Mouse (Mus musculus) ES-E14 (cell line): Measurements from ENCODE around the gene Npy4r. TPM values are rescaled to one million over a fixed set of nuclear protein-coding genes. Genes with fewer than 3 reads are reported as not detected.

Experiments used
- DNase-seq: peaks from one replicate; pipeline ENCODE4 v3.0.0-alpha.2; 2013; ENCODE audit warnings: low read depth, low spot score
- H3K27ac ChIP-seq: 2 replicates; pipeline ENCODE4 v1.5.1; 2012; ENCODE audit warnings: low read depth, mild to moderate bottlenecking, low read length, moderate library complexity, mixed read lengths; ENCODE audit not compliant: poor library complexity, insufficient read depth, severe bottlenecking
- H3K36me3 ChIP-seq: 2 replicates; pipeline ENCODE4 v1.6.1; 2012; ENCODE audit warnings: mild to moderate bottlenecking, low read length, moderate library complexity, mixed read lengths; ENCODE audit not compliant: control insufficient read depth, poor library complexity, insufficient read depth, severe bottlenecking
- H3K4me1 ChIP-seq, 2 experiments: fragments of 150-350 bp in 1 of 2; sonication (generic) in 1 of 2; 2 replicates each; pipeline ENCODE4 v1.6.1; 2012; ENCODE audit warnings: low read length in 2 of 2, mild to moderate bottlenecking in 1 of 2, mixed read lengths in 1 of 2; ENCODE audit not compliant: control insufficient read depth in 2 of 2, insufficient read depth in 2 of 2, poor library complexity in 1 of 2
- H3K4me3 ChIP-seq, 2 experiments: fragments of 150-350 bp in 1 of 2; sonication (generic) in 1 of 2; 2 replicates each; pipeline ENCODE4 v1.5.1; 2012; ENCODE audit warnings: low read length in 2 of 2, low read depth in 1 of 2, mild to moderate bottlenecking in 1 of 2, mixed read lengths in 1 of 2; ENCODE audit not compliant: insufficient read depth in 1 of 2, poor library complexity in 1 of 2, severe bottlenecking in 1 of 2
- H3K9ac ChIP-seq: 2 replicates; pipeline ENCODE4 v1.6.1; 2012; ENCODE audit warnings: low read depth, mild to moderate bottlenecking, low read length, mixed read lengths; ENCODE audit not compliant: poor library complexity, insufficient read depth, severe bottlenecking
- H3K9me3 ChIP-seq: fragments of 150-350 bp; sonication (generic); 2 replicates; pipeline ENCODE4 v1.6.1; 2012; ENCODE audit warnings: low read depth, mild to moderate bottlenecking, low read length; ENCODE audit not compliant: control insufficient read depth, insufficient read depth
- CHD2 ChIP-seq: IDR thresholded peaks from 2 replicates; pipeline ENCODE4 v1.6.1; 2014; ENCODE audit warnings: mild to moderate bottlenecking, low read depth, low read length, inconsistent platforms
- HCFC1 ChIP-seq: IDR thresholded peaks from 2 replicates; pipeline ENCODE4 v1.6.1; 2012; ENCODE audit warnings: low read length, inconsistent platforms, borderline replicate concordance; ENCODE audit not compliant: insufficient read depth
- MAFK ChIP-seq: IDR thresholded peaks from 2 replicates; pipeline ENCODE4 v1.6.1; 2014; ENCODE audit warnings: mild to moderate bottlenecking, low read depth, low read length, inconsistent platforms; ENCODE audit not compliant: insufficient read depth
- ZC3H11A ChIP-seq: IDR thresholded peaks from 2 replicates; pipeline ENCODE4 v1.6.1; 2012; ENCODE audit warnings: low read depth, mild to moderate bottlenecking, inconsistent platforms, low read length, borderline replicate concordance
- ZNF384 ChIP-seq: IDR thresholded peaks from 2 replicates; pipeline ENCODE4 v1.6.1; 2012; ENCODE audit warnings: low read depth, low read length, inconsistent platforms
- in situ Hi-C, 2 experiments: fragments of 600-800 bp; cut with MboI; formaldehyde crosslinking; loops; one replicate each; pipeline ENCODE4 v1.15.1; 2025; ENCODE audit warnings: low sequenced_read_pairs in 2 of 2, inconsistent platforms in 1 of 2; ENCODE audit not compliant: unreplicated experiment in 2 of 2
- total RNA-seq: library from RNA; depleted of rRNA; stranded (reverse); fragments of 300-350 nt; gene quantifications from 2 replicates; pipeline ENCODE4 v1.2.3, GENCODE M21; 2012

Npy4r gene
- total RNA-seq, 1 experiment = 0.45 TPM

- no peaks in the 10 kb centered on the region for H3K36me3 ChIP-seq
- H3K4me1 ChIP-seq = no peaks in the 10 kb centered on the region
- in situ Hi-C loops = no loop called here
- H3K27ac ChIP-seq = no peak overlapping the region
- no peak overlapping the region for H3K4me3 ChIP-seq
- no peak for DNase-seq
- no peak overlapping the region for H3K9ac ChIP-seq
- TF ChIP-seq MAFK (no peak), ZC3H11A (no peak), CHD2 (no peak), ZNF384 (no peak), HCFC1 (no peak)
- H3K9me3 ChIP-seq = no peaks in the 10 kb centered on the region
These were observed 32.0 kb downstream of the Npy4r start for GRCm38 (mm10) chr14:34120016-34120910.

GRCm38 (mm10) chr14:34119046-34119723 is 33.1 kb downstream of the Npy4r start:
- no peaks in the 10 kb centered on the region for H3K9me3 ChIP-seq
- TF ChIP-seq HCFC1 = no peak
- no peak for TF ChIP-seq ZC3H11A
- TF ChIP-seq MAFK = no peak
- no peak for TF ChIP-seq ZNF384
- TF ChIP-seq CHD2 = no peak
- DNase-seq = no peak
- H3K9ac ChIP-seq = no peak overlapping the region
- no peak overlapping the region for H3K4me3 ChIP-seq
- in situ Hi-C loops = no loop called here
- no peak overlapping the region for H3K27ac ChIP-seq
- H3K36me3 ChIP-seq = no peaks in the 10 kb centered on the region
- H3K4me1 ChIP-seq = no peaks in the 10 kb centered on the region

GRCm38 (mm10) chr14:34114311-34114710 is 38.0 kb downstream of the Npy4r start:
- no peak for DNase-seq

GRCm38 (mm10) chr14:34107594-34107993 is 44.7 kb downstream of the Npy4r start:
- no peaks in the 10 kb centered on the region for H3K36me3 ChIP-seq
- no peaks in the 10 kb centered on the region for H3K4me1 ChIP-seq
- in situ Hi-C loops = no loop called here
- no peak for DNase-seq
- no peak overlapping the region for H3K27ac ChIP-seq
- H3K9ac ChIP-seq = no peak overlapping the region
- H3K9me3 ChIP-seq = no peaks in the 10 kb centered on the region
- no peak overlapping the region for H3K4me3 ChIP-seq
- no peak for TF ChIP-seq HCFC1
- no peak for TF ChIP-seq CHD2
- no peak for TF ChIP-seq ZC3H11A
- TF ChIP-seq MAFK = no peak
- no peak for TF ChIP-seq ZNF384

More at GRCm38 (mm10) chr14:34114311-34114710, 38.0 kb downstream of the Npy4r start:
- H3K4me1 ChIP-seq = no peaks in the 10 kb centered on the region
- in situ Hi-C loops = no loop called here
- H3K9ac ChIP-seq = no peak overlapping the region
- no peak overlapping the region for H3K27ac ChIP-seq
- H3K9me3 ChIP-seq = no peaks in the 10 kb centered on the region
- no peak overlapping the region for H3K4me3 ChIP-seq
- TF ChIP-seq CHD2 (no peak), HCFC1 (no peak), MAFK (no peak)
- no peaks in the 10 kb centered on the region for H3K36me3 ChIP-seq
